Mouse (Mus musculus) erythroblast, embryonic 14.5 days (primary cell): ENCODE measurements around the gene Kcnab2. TPM values are rescaled to one million over a fixed set of nuclear protein-coding genes. Genes with fewer than 3 reads are reported as not detected.

Experiments used
- H3K27me3 ChIP-seq: 2 replicates; pipeline ENCODE4 v1.6.1; 2012; ENCODE audit warnings: inconsistent platforms; ENCODE audit not compliant: control insufficient read depth
- H3K36me3 ChIP-seq: 2 replicates; pipeline ENCODE4 v1.6.1; 2012; ENCODE audit warnings: mild to moderate bottlenecking, inconsistent platforms; ENCODE audit not compliant: control insufficient read depth
- H3K4me1 ChIP-seq: 2 replicates; pipeline ENCODE4 v1.6.1; 2012; ENCODE audit warnings: inconsistent platforms; ENCODE audit not compliant: control insufficient read depth
- H3K4me3 ChIP-seq: replicated peaks from 2 replicates; pipeline ENCODE3; 2012; ENCODE audit warnings: moderate library complexity, mild to moderate bottlenecking, inconsistent platforms
- H3K9me3 ChIP-seq: 2 replicates; pipeline ENCODE4 v1.6.1; 2012; ENCODE audit warnings: low read length, inconsistent platforms, mixed read lengths; ENCODE audit not compliant: control insufficient read depth
- GATA1 ChIP-seq: IDR thresholded peaks from 2 replicates; pipeline ENCODE4 v1.6.1; 2012; ENCODE audit warnings: low read length, inconsistent platforms, mixed read lengths
- TAL1 ChIP-seq: IDR thresholded peaks from 3 replicates; pipeline ENCODE4 v1.6.1; 2012; ENCODE audit warnings: low read length, inconsistent platforms, mixed read lengths
- polyA plus RNA-seq: library from polyadenylated mRNA; stranded (reverse); fragments of >175 nt; gene quantifications from 2 replicates; pipeline ENCODE4 v1.2.3, GENCODE M21; 2012

Kcnab2 gene
- polyA plus RNA-seq, 1 experiment, result 0.19 TPM

DNA sequence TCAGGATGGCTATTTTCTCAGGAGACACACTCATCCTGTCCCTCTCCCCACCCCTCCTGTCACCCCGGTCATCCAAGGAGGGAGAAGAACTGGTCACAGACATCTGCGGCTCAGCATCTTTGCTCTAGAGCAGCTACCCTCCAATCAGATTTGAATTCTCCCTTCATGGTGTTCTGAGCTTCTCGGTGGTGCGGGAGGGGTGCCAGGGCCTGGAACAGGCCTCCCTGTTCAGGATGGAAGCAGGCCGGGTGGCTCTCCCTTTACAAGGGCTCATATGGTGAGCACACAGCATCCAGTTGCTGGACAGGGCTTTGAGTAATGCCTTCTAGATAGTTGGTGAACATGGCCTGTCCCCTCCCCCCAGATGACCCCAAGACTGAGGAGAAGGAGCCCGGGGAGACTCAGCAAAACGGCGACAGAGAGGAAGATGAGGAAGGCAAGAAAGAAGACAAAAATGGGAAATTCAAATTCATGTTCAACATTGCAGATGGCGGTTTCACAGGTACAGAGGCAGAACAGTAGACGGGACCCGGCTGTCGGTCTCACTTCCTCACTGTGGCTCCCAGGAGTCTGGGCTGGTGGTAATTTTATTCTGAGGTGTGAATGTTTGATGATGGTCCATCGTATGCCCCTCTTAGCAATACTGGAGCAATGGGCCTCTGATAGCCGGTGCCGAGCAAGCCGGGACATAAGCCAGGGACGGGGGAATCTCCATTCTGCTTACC, 95.0 kb downstream of the Kcnab2 start:
- no peak for TF ChIP-seq TAL1
- no peak for TF ChIP-seq GATA1
- H3K4me3 ChIP-seq, result no peak overlapping the region
- H3K36me3 ChIP-seq, result no peaks in the 10 kb centered on the region
- peaks cover 3% of the 10 kb centered on the region for H3K4me1 ChIP-seq
- no peaks in the 10 kb centered on the region for H3K27me3 ChIP-seq
- no peaks in the 10 kb centered on the region for H3K9me3 ChIP-seq

DNA sequence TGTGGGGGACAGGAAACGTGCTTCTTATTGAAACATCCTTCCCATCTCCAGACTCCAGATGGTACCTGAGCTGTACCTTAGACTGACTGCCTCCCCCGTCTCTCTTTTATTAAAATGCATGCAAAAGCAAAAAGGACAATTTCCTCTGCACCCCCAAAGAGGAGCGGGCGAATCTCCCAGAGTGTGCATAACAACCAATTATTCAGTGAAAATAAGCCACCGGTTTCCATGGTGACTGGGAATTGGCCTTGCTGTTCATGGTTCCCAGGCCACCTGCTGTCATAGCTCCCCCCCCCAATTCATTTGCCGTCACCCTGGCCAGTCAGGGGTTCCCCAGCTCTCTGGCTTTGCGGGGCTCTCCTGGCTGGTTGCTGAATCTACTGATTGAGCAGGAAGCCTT, 112.4 kb downstream of the Kcnab2 start:
- Histone ChIP-seq H3K36me3 (no peaks in the 10 kb centered on the region), H3K27me3 (peaks cover 4% of the 10 kb centered on the region; the same call in 1 of the 2 replicates), H3K9me3 (no peaks in the 10 kb centered on the region), H3K4me3 (no peak overlapping the region), H3K4me1 (peaks cover 7% of the 10 kb centered on the region)
- TF ChIP-seq GATA1, result no peak
- TF ChIP-seq TAL1, result no peak

DNA sequence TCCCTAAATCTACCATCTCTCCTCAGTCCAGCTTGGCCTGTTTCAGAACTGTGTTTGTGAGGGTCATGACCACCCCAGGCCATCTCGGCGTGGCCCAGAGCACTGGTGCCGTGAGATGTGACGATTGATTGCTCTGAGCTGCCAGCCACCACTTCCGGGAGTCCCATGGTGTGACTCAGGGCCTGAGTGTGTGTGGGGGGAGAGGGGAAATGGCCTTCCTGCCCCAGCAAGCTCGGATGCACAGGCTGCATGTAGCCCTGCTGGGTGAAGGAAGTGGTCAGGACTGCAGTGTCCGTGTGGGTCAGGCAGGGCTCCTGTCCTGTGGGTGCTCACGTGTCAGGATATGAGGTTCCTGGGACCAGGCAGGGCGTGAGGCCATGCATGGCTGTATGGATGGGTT, 115.5 kb downstream of the Kcnab2 start:
- H3K9me3 ChIP-seq, result no peaks in the 10 kb centered on the region
- no peak overlapping the region for H3K4me3 ChIP-seq
- H3K4me1 ChIP-seq, result peaks cover 7% of the 10 kb centered on the region
- H3K36me3 ChIP-seq, result no peaks in the 10 kb centered on the region
- H3K27me3 ChIP-seq, result peaks cover 4% of the 10 kb centered on the region
- TF ChIP-seq TAL1 (no peak), GATA1 (no peak)

DNA sequence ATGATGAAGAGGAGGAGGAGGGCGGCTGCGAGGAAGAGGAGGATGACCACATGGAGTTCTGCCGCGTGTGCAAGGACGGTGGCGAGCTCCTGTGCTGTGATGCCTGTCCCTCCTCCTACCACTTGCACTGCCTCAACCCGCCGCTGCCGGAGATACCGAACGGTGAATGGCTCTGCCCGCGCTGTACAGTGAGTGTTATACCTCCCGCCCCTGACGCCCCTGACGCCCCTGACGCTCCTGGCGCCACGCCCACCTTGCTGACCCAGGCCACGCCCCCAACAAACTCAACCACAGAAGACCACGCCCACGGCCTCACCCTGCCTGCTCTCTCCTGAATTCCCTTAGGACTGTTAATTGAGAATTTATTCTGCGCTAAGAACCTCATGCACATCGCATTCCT, 116.8 kb downstream of the Kcnab2 start:
- peak overlapping the region; percentile 25 for H3K4me3 ChIP-seq
- no peaks in the 10 kb centered on the region for H3K9me3 ChIP-seq
- peaks cover 4% of the 10 kb centered on the region for H3K27me3 ChIP-seq
- peaks cover 7% of the 10 kb centered on the region for H3K4me1 ChIP-seq
- H3K36me3 ChIP-seq, result no peaks in the 10 kb centered on the region
- TF ChIP-seq TAL1, result no peak
- TF ChIP-seq GATA1, result no peak

DNA sequence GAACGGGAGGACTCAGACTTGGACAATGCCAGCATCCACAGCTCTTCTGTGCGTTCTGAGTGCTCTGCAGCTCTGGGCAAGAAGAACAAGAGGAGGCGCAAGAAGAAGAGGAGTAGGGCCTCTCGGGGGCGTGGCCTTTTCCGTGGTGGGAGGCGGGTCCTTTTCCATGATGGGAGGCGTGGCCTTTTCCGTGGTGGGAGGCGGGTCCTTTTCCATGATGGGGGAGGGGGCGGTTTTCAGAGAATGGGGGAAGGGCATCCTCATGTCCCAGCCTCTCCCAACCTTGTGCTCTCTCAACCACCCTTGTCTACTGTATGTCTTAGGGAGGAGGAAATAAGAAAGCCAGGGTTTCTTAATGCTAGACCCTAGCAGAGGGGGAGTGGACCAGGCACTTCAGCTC, 118.0 kb downstream of the Kcnab2 start:
- Histone ChIP-seq H3K4me1 (peaks cover 7% of the 10 kb centered on the region), H3K36me3 (no peaks in the 10 kb centered on the region), H3K27me3 (peaks cover 4% of the 10 kb centered on the region), H3K4me3 (no peak overlapping the region), H3K9me3 (no peaks in the 10 kb centered on the region)
- TF ChIP-seq TAL1 (no peak), GATA1 (no peak)

DNA sequence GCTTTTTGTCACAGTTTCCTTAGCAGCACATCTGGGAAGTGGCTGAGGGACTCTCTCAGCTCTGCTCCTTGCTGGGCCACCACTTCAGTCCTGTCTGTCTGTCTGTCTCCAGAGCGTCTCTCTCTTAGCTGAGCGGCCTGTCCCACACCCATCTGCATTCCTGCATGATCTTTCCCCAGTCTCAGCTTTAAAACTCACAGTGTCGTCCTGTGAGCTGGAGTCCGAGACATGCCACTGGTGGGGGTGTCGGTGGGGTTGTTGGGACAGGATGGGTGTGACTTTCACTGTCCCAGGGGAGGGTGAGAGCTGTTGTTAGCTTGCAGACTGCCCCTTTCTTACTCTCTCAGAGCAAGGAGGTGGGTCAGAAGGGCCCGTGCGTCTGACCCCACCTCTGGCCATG, 122.0 kb downstream of the Kcnab2 start:
- TF ChIP-seq GATA1, result no peak
- TF ChIP-seq TAL1, result no peak
- no peaks in the 10 kb centered on the region for H3K36me3 ChIP-seq
- no peaks in the 10 kb centered on the region for H3K9me3 ChIP-seq
- peaks cover 3% of the 10 kb centered on the region for H3K4me1 ChIP-seq
- H3K27me3 ChIP-seq, result peaks cover 13% of the 10 kb centered on the region
- H3K4me3 ChIP-seq, result no peak overlapping the region

DNA sequence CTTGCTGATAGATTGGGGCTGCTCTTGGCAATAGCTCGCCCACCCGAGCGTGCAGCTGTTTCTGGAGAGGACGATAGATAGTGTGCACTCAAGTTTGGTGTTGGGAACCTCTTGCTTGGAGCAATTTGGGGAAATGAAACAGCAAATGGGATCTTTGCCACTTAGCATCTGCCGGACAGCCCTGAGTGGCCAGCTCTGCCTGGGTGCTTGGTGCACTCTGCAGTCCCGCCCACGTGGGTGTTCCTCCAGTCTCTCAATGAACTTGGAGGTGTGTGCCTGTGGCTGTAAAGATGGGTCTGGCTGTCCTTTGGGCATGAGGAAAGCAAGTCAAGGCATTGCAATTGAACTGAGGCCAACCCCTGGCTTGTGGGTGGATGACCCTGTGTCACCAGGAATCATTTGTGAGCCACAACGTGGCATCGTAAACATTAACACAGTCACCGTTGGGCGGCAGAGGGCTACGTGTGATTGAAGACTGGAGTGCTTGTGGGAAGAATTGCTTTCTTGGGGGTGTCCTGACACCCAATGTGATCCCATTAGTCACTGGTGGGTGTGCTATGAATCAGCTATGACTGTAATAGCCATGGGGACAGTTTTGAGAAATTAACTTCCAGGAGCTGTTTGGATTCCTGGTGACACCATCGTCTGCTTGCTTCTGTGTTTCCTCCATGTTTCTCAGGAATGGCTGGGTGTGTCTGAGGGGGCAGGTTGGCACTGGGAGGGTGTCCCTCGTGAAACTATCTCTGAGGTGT, 123.6 kb downstream of the Kcnab2 start:
- Histone ChIP-seq H3K4me3 (no peak overlapping the region), H3K27me3 (peaks cover 21% of the 10 kb centered on the region), H3K4me1 (no peaks in the 10 kb centered on the region), H3K36me3 (no peaks in the 10 kb centered on the region), H3K9me3 (no peaks in the 10 kb centered on the region)
- TF ChIP-seq TAL1 (no peak), GATA1 (no peak)

DNA sequence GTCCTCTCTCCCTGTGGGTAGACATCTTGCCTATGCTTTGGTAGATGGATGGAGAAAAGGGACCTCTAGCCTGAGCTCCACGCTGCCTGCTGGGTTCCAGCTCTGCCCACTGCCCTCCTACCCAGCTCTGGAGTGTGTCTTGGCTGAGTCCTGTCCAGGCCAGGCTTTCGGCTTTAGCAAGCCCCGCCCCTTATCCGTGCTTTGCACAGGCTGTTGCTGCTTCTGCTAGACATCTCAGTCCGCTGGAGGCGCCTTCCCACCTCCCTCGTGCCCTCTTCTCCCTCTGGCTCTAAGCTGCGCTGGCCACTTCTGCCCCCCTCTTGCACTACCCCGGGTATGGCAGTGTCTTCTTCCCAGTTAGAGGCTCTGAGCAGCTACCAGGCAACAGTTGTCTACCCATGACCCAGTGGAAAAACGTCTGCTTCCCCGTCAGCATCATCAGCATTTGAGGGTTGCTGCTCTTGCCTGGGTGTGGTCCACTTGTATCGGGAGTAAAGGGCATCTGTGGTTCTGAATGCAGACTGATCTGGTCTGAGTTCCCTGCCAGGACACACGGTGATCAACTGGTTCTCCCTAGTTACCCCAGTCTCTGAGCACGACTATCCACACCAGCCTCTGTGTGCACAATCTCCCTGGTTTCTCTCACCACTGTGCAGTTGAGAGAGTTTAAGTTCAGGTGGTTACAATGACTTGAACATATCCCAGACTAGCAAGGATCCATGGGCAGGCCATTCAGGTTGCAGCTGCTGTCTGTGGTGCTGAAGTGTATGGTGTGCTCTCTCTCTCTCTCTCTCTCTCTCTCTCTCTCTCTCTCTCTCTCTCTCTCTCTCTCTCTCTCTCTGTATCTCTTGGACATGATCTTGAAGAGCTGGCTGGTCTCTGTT, 126.0 kb downstream of the Kcnab2 start:
- no peak overlapping the region for H3K4me3 ChIP-seq
- no peaks in the 10 kb centered on the region for H3K4me1 ChIP-seq
- TF ChIP-seq TAL1, result no peak
- TF ChIP-seq GATA1, result no peak
- H3K36me3 ChIP-seq, result no peaks in the 10 kb centered on the region
- H3K27me3 ChIP-seq, result peaks cover 29% of the 10 kb centered on the region
- no peaks in the 10 kb centered on the region for H3K9me3 ChIP-seq
